Mouse (Mus musculus) right cerebral cortex, postnatal 4 days (tissue): ENCODE results near the gene Phf19.

Experiments
- DNase-seq: peaks from one replicate; pipeline ENCODE4 v3.0.0-alpha.2; 2022

Phf19 gene

DNA sequence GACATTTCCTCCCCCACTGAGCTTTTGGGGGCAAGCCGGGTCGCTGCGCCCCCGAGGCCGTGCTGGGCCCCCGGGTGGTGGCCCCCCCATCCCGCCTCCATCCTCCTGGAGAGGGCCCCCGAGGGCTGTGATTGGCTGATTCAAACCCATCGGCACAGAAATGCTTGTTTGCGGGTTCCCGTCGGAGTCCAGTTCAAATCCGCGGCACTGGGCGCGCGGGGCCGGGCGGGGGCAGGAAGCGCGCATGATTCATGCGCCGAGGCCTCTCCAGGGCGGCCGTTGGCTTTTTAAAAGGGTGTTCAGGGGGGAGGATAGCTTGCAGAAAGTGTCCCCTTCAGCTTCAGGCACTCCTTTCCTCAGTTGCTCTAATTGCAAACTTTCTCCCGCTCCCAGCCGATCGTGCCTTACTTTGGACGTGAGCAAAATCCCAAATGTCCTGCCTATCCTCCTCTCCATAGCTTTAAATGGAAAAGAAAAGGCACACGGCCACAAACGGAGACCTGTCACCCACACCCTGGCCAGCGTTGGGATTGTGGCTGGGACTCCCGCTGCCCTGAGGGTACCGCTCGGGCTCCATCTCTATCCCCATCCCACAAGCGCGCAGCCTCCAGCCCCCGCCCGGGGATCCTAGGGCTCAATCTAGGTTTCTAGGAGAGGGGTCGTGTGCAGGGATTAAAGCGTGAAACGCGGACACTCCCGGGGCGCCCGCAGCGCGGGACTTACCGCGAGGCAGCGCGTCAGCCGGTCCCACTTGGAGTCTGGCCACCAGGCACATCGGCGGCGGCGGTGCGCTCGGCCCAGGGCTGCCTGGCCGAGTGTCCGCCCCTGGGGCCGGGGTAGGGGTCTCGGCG lies at the start of gene Phf19:
Gene Phf19, minus strand, starts transcription at position 809 of the 851 bp plus-strand sequence.
- DNase-seq = no peak

DNA sequence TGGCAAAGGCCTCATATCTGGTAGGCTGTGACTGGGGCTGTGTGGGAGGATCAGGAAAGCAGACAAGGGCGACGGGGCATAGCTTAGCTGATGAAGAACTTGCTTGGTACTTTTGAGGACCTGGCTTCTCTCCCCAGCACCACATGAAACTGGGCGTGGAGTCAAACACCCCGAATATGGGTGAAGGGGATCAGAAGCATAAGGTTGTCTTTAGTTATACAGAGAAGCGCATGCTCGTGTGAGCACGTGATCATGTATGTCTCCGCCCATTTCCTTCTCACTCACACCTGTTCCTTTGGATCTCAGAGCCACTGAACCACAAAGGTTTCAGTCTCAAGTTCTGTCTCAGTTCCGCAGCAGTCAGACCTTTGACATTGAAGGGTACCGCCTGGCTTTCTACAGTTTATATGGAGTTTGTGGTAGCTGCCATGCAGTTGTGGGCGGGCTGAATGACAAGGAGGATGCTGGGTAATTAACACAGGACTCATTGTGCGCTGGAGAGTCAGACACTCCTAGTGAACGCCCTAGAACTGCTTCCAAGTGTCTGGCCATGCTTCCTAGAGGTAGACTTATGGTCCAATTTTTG lies 49.6 kb upstream of the Phf19 start:
- no peak for DNase-seq

DNA sequence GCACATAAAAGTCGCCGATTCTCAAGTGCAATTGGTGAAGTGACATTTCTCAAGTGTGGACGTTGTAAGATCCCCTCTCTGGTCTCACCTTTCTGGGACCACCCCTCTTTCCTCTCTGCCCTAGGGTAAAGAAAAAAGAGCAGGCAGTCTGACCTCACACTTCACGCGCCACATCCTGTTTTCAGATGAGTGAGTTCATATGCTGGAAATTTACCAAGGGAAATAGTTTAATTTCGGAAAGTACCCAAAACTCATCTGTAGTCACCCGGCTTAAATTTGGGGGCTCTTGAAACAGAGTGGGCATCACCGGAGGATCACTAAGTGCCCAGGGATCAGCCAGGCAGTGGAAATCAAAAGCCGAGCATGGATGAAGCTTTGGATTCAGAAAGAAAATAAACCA lies 49.1 kb upstream of the Phf19 start:
- DNase-seq = no peak

GRCm38 (mm10) chr2:34962211-34962610 lies 48.4 kb upstream of the Phf19 start:
- no peak for DNase-seq

- DNase-seq = no peak
Measured at GRCm38 (mm10) chr2:34961481-34962036, 47.7 kb upstream of the Phf19 start, which contains the start of gene Traf1. Gene Traf1, minus strand, starts transcription at chr2:34961772.

- no peak for DNase-seq
Measured at GRCm38 (mm10) chr2:34960966-34961365, 47.1 kb upstream of the Phf19 start.

- no peak for DNase-seq
Measured at GRCm38 (mm10) chr2:34960466-34960865, 46.6 kb upstream of the Phf19 start.

DNA sequence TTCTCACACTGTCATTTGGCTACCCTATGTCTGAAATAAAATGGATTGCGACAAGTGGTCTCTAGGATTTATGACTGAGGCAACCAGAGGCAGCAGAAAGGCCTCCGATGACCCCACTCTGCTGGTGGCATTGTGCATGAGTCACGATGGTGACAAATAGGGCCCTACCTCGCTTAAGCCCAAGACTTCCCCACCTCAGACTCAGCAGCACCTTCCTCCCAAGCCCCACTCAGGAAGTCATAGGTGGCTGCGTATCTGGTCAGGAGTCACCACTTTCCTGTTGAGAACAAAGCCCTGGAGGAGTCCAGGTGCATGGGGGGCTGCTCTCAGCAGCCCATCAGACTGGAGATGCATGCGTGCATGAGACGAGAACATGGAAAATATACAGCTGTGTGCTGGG lies 44.8 kb upstream of the Phf19 start:
- no peak for DNase-seq

- DNase-seq = no peak
Measured at GRCm38 (mm10) chr2:34958036-34958435, 44.2 kb upstream of the Phf19 start.

DNA sequence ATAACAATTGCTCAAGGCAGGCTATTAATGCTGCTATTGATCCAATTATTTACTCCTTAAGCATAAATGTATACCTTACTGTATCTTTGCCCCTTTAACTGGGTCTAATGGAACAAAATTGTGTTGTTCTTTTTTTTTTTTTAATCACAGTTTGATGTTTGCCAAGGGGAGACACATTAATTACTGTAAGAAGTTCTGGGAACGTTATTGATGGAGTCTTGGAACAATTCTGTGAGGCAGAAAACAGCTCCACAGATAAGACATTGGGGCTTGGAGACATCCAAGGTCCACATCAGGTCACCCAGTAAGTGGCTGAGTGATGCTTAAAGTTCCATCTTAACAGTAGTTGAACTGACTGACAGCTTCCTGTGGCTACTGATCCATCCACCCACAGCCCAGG lies 43.6 kb upstream of the Phf19 start:
- no peak for DNase-seq

DNA sequence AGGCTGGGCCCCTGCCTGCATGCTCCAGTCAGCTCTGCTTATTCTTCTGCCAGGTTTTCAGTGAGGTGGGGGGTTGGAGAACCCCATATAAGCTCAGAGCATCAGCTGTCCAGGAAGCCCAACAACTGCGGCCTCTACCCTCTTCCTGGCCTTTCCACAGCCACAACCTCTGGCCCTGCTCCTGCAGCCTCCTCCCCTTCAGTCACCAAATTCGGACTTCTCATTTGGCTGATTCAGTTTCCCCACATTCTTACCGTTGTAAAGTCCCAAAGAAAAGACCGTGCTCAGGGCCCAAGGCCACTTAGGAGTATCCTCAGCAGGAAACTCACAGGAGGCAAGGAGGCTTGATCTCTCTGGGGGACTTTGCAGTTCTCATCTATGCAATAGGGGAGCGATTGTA lies 43.1 kb upstream of the Phf19 start:
- no peak for DNase-seq

- DNase-seq = no peak
Measured at GRCm38 (mm10) chr2:34954344-34954743, 40.5 kb upstream of the Phf19 start.

DNA sequence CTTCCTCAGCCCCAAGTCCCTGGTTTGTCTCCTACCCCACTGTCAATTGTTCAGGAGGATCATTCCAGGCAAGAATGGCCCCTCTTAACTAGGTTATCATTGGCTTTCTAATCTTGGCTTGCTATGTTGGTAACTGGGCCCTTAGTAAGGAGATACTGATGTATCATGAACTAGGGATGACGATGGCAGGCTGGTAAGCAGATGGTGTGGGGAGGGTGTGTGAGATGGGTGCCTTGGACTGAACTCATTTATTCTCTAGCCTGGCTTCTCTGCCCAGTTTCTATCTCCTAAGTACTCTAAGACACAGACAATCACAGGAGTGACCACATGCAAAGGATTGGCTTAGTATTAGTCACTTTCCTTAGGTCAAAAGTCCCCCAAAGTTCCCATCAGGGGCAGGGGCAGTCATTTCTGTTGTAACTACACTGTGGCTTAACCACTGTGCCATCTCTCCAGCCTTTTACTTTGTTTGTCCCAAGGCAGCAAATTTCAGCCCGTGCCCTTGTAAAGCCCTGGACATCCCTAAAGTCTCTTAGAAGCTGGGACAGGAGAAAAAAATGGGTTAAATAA lies 39.8 kb upstream of the Phf19 start:
- DNase-seq = no peak

- no peak for DNase-seq
Measured at GRCm38 (mm10) chr2:34953018-34953417, 39.2 kb upstream of the Phf19 start.

- no peak for DNase-seq
Measured at GRCm38 (mm10) chr2:34951469-34951868, 37.6 kb upstream of the Phf19 start.

DNA sequence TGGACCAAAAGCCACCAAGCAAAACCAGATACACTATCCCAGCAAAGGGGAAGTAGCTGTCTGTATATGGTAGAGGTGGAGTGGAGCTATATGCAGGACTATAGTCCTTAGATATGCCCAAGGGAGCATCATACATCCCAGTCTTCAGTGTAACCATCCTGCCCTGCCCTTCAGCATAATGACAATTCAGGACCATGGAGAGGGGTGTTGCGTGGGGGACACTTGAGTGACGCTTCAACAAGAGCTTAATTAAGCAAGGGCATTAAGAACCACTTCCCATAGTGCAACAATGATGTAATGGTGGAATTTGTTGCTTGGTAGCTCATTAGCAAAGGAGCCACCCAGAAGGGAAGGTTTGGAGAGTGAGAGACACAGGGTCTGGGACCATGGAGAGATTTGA lies 34.8 kb upstream of the Phf19 start:
- DNase-seq = no peak

- no peak for DNase-seq
Measured at GRCm38 (mm10) chr2:34946046-34946445, 32.2 kb upstream of the Phf19 start.

- no peak for DNase-seq
Measured at GRCm38 (mm10) chr2:34945580-34945979, 31.8 kb upstream of the Phf19 start.

GRCm38 (mm10) chr2:34944761-34945160 lies 30.9 kb upstream of the Phf19 start:
- DNase-seq = no peak

- no peak for DNase-seq
Measured at GRCm38 (mm10) chr2:34943556-34944120, 29.8 kb upstream of the Phf19 start.

DNA sequence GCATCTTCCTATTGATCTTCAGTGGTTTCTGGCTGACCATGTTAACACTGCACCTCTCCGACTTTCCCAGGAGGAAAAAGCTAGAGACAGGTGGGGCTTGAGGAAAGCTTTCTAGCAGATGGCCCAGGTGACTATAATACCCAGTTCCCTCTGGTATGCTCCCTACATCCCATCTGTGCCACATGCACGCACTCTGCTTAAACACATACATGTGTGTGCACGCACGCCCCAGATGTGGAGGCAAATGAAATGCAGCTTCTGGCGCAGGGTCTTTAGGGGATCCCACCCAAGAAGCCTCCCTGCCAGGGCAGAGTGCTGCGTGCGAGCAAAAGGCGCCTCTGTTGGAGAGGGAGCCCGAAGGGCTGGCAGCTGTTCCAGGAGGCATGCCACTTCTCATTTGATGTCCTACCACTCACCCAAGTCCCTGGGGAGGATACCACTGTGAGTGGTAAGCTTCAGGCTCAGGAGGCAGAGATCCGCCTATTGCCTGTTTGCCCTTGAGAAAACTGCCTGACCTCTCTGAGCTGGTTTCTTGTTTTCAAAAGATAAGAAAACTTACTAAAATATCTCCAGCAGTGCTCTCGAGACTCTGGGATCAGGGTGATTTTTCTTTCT lies 27.3 kb upstream of the Phf19 start:
- DNase-seq = no peak

- no peak for DNase-seq
Measured at GRCm38 (mm10) chr2:34940246-34940645, 26.4 kb upstream of the Phf19 start.
